Mouse (Mus musculus) intestine, embryonic 14.5 days (tissue): Measurements from ENCODE around the gene Olfr668. TPM values are rescaled to one million over a fixed set of nuclear protein-coding genes. Genes with fewer than 3 reads are reported as not detected.
"Not testable (repeated sequence)": the region's sequence is repeated elsewhere in the genome, so short reads cannot be mapped to it uniquely, and the experiment has no call there.

ENCODE experiments used
- ATAC-seq: fragments of 200-750 bp; cut with Nextera tagmentation; replicated peaks from 2 replicates; pipeline ENCODE4 v1.8.0; 2017; ENCODE audit warnings: low read depth, moderate number of reproducible peaks, moderate TSS enrichment, moderate library complexity; ENCODE audit not compliant: low FRiP score, low TSS enrichment
- DNase-seq: peaks from one replicate; pipeline ENCODE4 v3.0.0-alpha.2; 2018; ENCODE audit warnings: low spot score
- H3K27ac ChIP-seq: fragments of 300-500 bp; sonication (generic); 2 replicates; pipeline ENCODE4 v1.5.1; 2014; ENCODE audit warnings: low read depth, mild to moderate bottlenecking, control low read depth
- H3K27me3 ChIP-seq: fragments of 300-500 bp; sonication (generic); replicated peaks from 2 replicates; pipeline ENCODE4 v1.6.1; 2014; ENCODE audit warnings: low read length, control low read depth; ENCODE audit not compliant: control insufficient read depth, insufficient read depth
- H3K36me3 ChIP-seq: fragments of 300-500 bp; sonication (generic); 2 replicates; pipeline ENCODE4 v1.6.1; 2014; ENCODE audit warnings: low read length, control low read depth; ENCODE audit not compliant: control insufficient read depth, insufficient read depth
- H3K4me1 ChIP-seq: fragments of 300-500 bp; sonication (generic); replicated peaks from 2 replicates; pipeline ENCODE4 v1.6.1; 2014; ENCODE audit warnings: low read length, control low read depth, mixed read lengths; ENCODE audit not compliant: control insufficient read depth, insufficient read depth
- H3K4me2 ChIP-seq: fragments of 300-500 bp; sonication (generic); 2 replicates; pipeline ENCODE4 v1.6.1; 2014; ENCODE audit warnings: low read length
- H3K4me3 ChIP-seq: fragments of 300-500 bp; sonication (generic); 2 replicates; pipeline ENCODE4 v1.5.1; 2014; ENCODE audit warnings: low read depth, low read length, control low read depth, mixed read lengths
- H3K9ac ChIP-seq: fragments of 300-500 bp; sonication (generic); 2 replicates; pipeline ENCODE4 v1.6.1; 2014; ENCODE audit warnings: mild to moderate bottlenecking, low read length
- H3K9me3 ChIP-seq: fragments of 300-500 bp; sonication (generic); 2 replicates; pipeline ENCODE4 v1.6.1; 2016; ENCODE audit warnings: low read length, control low read depth; ENCODE audit not compliant: control insufficient read depth
- WGBS: fragments of 180-500 bp; shearing (Covaris S2); extraction: QIAGEN DNeasy Blood & Tissue Kit; methylation state at CpG from one replicate; pipeline ENCODE4 v1.1.7; 2014; 5-methylcytosine and 5-hydroxymethylcytosine counted together
- polyA plus RNA-seq: library from polyadenylated mRNA; unstranded; fragments of >200 nt; fragmentation: Nextera tagmentation; extraction: Ambion mirVana; gene quantifications from 2 replicates; pipeline ENCODE4 v1.2.1, GENCODE M21; 2014

The Olfr668 gene
- not detected in 2 replicates for polyA plus RNA-seq

GRCm38 (mm10) chr7:104927957-104928356, at the start of gene Olfr668:
TSS of gene Olfr668 (minus strand) at chr7:104928057.
- WGBS: 65% methylated on average over 1 of the region's 1 CpGs

GRCm38 (mm10) chr7:104972507-104972906, 44.6 kb upstream of the Olfr668 start:
- DNase-seq, H3K9ac ChIP-seq, H3K27me3 ChIP-seq, H3K4me3 ChIP-seq, H3K9me3 ChIP-seq, H3K36me3 ChIP-seq, H3K4me2 ChIP-seq, H3K27ac ChIP-seq, H3K4me1 ChIP-seq, ATAC-seq: not testable (repeated sequence)
- 70% methylated on average over 2 of the region's 2 CpGs for WGBS

More at GRCm38 (mm10) chr7:104927957-104928356, at the start of gene Olfr668:
- Histone ChIP-seq H3K4me3 (no peak within 1 kb of the TSS), H3K9me3 (no peaks in the 10 kb centered on the region), H3K27ac (no peak within 1 kb of the TSS), H3K9ac (no peak within 1 kb of the TSS), H3K36me3 (no peaks in the 10 kb centered on the region), H3K4me2 (no peak within 1 kb of the TSS), H3K27me3 (no peaks in the 10 kb centered on the region), H3K4me1 (no peaks in the 10 kb centered on the region)
- ATAC-seq (no peak), DNase-seq (no peak)

GRCm38 (mm10) chr7:104962520-104962919, 34.7 kb upstream of the Olfr668 start, which contains the start of gene Olfr670:
TSS of gene Olfr670 (minus strand) at chr7:104962620.
- WGBS: 50% methylated on average over 1 of the region's 1 CpGs
- no peak within 1 kb of the TSS for H3K4me3 ChIP-seq
- H3K27ac ChIP-seq: no peak within 1 kb of the TSS
- H3K9me3 ChIP-seq: no peaks in the 10 kb centered on the region
- H3K27me3 ChIP-seq: no peaks in the 10 kb centered on the region
- H3K4me1 ChIP-seq: no peaks in the 10 kb centered on the region
- no peak within 1 kb of the TSS for H3K9ac ChIP-seq
- DNase-seq (no peak), ATAC-seq (no peak)
- no peak within 1 kb of the TSS for H3K4me2 ChIP-seq
- H3K36me3 ChIP-seq: no peaks in the 10 kb centered on the region

GRCm38 (mm10) chr7:104950234-104950633, 22.4 kb upstream of the Olfr668 start:
- not testable (repeated sequence) for H3K9me3 ChIP-seq
- 92% methylated on average over 16 of the region's 16 CpGs for WGBS

GRCm38 (mm10) chr7:104933940-104934339, 6.1 kb upstream of the Olfr668 start, which contains the start of gene Olfr669:
TSS of gene Olfr669 (plus strand) at chr7:104934240.
- DNase-seq (no peak), ATAC-seq (no peak)
- 80% methylated on average over 1 of the region's 1 CpGs for WGBS
- Histone ChIP-seq H3K27ac (no peak within 1 kb of the TSS), H3K9ac (no peak within 1 kb of the TSS), H3K4me1 (no peaks in the 10 kb centered on the region), H3K4me2 (no peak within 1 kb of the TSS), H3K36me3 (no peaks in the 10 kb centered on the region), H3K9me3 (no peaks in the 10 kb centered on the region), H3K27me3 (no peaks in the 10 kb centered on the region), H3K4me3 (no peak within 1 kb of the TSS)

More at GRCm38 (mm10) chr7:104950234-104950633, 22.4 kb upstream of the Olfr668 start:
- DNase-seq, H3K4me2 ChIP-seq, H3K4me3 ChIP-seq, H3K27ac ChIP-seq, H3K9ac ChIP-seq, H3K36me3 ChIP-seq, H3K4me1 ChIP-seq, H3K27me3 ChIP-seq, ATAC-seq: not testable (repeated sequence)

GRCm38 (mm10) chr7:104921382-104921781, 6.5 kb downstream of the Olfr668 start, which contains the start of gene Olfr667:
TSS of gene Olfr667 (minus strand) at chr7:104921482.
- 82% methylated on average over 1 of the region's 1 CpGs for WGBS
- Histone ChIP-seq H3K27ac (no peak within 1 kb of the TSS), H3K27me3 (no peaks in the 10 kb centered on the region), H3K9ac (no peak within 1 kb of the TSS), H3K9me3 (no peaks in the 10 kb centered on the region), H3K4me2 (no peak within 1 kb of the TSS), H3K36me3 (no peaks in the 10 kb centered on the region), H3K4me1 (no peaks in the 10 kb centered on the region), H3K4me3 (no peak within 1 kb of the TSS)
- ATAC-seq: no peak
- DNase-seq: no peak

GRCm38 (mm10) chr7:104895852-104896251, 32.0 kb downstream of the Olfr668 start, which contains the start of gene Olfr666:
TSS of gene Olfr666 (minus strand) at chr7:104895952.
- WGBS: 85% methylated on average over 2 of the region's 2 CpGs
- Histone ChIP-seq H3K27ac (no peak within 1 kb of the TSS), H3K4me2 (no peak within 1 kb of the TSS), H3K9me3 (no peaks in the 10 kb centered on the region), H3K27me3 (no peaks in the 10 kb centered on the region), H3K4me3 (no peak within 1 kb of the TSS), H3K36me3 (no peaks in the 10 kb centered on the region), H3K4me1 (no peaks in the 10 kb centered on the region), H3K9ac (no peak within 1 kb of the TSS)
- DNase-seq: no peak
- no peak for ATAC-seq

- Histone ChIP-seq H3K36me3 (no peaks in the 10 kb centered on the region), H3K4me2 (no peak within 1 kb of the TSS), H3K9me3 (no peaks in the 10 kb centered on the region), H3K27ac (no peak within 1 kb of the TSS), H3K4me1 (no peaks in the 10 kb centered on the region), H3K27me3 (no peaks in the 10 kb centered on the region), H3K4me3 (no peak within 1 kb of the TSS), H3K9ac (no peak within 1 kb of the TSS)
- 47% methylated on average over 1 of the region's 1 CpGs for WGBS
- ATAC-seq: no peak
- DNase-seq: no peak
Observed at GRCm38 (mm10) chr7:104877731-104878130, 50.1 kb downstream of the Olfr668 start, which contains the start of gene Olfr665. TSS of gene Olfr665 (plus strand) at chr7:104878031.
